Mouse (Mus musculus): ENCODE results near the gene Kcnn1.

Kcnn1 gene

DNA sequence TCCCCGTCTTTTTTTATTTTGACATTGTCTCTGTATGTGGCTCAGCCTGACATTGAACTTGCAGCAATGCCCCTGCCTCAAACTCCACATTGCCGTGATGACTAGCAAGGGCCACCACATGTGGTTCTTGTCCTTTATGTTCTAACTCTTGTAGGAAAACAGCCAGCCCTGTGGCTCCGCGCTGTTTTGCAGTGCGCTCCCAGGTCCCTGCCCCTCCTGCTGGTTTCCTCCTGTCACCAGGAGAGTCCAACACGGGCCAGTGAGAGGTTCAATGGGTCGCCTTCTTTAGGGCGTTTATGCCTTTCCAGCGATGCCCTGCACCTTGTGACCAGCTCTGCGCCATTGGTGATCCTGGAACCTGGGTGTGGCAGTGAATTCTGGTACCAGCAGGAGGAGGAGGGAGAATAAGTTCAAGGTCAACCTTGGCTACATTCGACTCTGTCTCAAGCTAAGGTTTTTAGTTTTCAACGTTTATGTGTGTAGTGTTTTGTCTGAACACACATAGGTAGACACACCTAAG lies 3.0 kb upstream of the Kcnn1 start:
- no peak for DNase-seq (ENCODE audit: low spot score)

DNA sequence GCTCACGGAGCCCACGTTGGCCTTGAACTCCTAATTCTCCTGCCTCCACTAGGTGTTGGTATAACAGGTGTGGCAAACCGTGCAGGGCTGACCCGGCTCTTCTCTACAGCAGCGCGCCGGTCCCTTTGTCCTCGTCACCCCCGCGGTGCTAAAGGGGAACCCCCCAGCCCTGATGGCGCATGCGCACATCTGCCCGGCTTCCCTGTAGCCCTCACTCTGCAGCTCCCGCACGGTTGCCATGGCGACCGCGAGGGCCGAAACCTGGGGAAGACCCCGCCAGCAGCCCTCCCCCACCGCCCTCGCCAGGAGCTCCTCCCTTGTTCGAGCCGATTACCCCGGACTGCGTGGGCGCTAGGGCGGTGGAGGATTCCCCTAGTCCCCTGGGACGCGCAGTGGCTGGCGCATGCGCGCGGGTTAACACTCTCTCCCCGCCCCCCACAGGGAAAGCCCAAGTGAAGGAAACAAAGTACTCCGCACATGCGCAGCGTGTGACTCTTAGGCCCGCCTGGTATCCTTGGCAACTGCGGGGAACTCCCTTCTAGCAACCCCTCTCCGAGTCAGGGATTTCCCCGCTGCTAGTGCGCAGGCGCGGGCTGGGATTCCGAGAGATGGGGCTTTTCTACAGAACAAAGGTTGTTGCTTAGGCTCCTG lies 2.4 kb upstream of the Kcnn1 start:
- peak; percentile 100 for DNase-seq (ENCODE audit: low spot score)

DNA sequence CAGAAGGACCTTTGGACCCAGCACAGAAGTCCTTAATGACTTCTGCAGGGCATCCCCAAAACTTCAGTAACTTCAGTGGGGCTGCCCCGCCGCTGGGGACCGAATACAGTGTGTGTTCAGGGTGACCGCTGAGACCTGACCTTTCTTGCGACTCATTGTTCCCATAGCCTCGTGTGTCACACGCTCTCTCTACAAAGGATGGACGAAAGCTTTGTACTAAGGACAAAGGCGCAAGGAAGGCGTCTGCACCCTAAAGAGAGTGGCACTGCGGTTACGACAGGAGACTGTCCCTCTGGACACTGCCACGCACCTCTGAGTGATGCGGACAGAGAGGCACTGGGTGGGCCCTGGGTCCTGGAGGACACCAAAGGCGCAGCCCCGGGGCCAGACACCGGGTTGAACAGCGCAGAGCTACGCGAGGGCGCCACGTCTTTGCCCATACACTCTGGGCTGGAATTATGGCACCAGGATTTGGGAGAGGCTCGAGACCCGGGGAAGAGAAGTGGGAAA lies 1.7 kb upstream of the Kcnn1 start:
- DNase-seq (ENCODE audit: low spot score): no peak

DNA sequence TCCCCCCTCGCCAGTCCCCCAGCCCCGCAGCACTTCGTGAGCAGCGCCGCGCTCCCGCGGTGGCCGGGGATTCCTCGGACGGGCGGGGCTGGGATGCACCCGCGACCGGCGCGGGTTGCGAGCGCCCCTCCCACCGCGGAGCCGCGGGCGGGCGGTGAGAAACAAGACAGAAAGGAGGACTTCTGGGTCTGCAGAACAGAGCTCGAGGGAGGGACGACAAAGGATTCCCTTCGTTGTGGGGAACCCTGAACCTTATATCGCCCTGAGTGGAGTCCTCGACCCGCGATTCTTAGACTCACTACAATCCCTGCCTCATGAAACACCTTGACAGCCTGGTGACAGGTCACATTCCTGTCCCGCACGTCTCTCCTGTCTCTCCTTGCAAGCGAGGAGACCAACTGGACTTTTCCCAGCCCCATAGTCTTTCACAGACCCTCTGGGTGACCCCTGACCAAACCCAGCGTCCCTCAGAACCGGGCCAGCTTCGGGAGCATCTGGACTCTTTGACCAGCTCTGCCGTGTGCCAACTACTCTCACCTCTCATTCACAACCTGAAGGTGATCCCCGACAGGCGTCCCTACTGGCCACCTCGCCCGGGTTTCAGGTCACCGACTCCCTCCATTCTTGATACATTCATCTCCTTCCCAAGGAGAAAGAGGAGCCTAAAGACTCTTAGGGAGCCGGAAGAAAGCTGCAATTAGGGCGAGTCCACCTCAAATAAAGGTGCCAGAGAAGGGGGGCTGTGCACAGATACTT lies 1.1 kb upstream of the Kcnn1 start:
- peak; percentile 48 for DNase-seq (ENCODE audit: low spot score)

DNA sequence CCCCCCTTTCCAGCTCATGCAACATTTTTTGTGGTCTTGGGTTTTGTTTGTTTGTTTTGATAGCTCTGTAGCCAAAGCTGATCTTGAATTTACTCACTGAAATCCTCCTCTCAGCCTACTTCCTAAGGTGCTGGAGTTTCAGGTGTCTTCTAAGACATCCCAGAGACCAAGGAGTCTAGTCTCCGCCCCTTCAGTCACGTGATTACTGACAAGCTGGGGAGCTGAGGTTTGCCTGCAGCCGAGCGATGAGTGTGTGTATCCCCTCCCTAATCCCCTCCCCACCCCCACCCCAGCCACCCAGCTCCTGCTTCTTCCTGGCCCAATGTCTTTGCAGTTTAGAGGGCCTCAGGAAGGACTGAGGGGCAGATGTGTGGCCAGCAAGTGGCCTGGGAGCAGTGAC lies 5.5 kb downstream of the Kcnn1 start:
- DNase-seq (ENCODE audit: low spot score): peak; percentile 44

DNA sequence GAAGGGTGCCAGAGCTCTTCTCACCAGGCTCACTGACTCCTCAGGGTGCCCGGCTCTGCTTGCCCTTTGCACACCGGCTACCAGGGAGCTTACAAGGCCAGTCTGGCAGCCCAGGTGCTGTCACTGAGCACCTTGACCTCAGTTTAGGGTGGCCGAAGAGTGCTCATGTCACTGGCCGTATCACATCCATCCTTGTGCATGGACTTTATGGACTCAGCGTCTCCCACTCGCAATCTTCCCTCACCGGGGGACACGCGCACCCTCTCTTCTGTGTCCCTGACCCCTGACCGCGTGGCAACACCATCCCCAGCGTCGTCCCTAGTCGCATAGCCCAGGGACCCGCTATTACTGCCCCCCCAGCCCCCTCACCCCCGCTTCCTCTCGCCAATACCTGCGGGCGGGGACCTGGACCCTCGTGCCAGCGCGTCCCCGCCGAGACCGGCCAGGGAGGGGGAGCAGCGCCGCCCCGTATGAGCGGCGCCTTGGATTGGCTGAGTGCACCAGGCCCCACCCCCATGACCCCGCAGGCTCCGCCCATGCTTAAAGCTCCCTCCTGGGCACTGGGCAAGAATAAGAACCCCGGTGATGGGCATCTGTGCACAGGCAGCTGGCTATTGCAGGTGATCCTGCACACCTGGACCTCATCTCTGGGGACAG lies 6.4 kb downstream of the Kcnn1 start:
- DNase-seq (ENCODE audit: low spot score): peak; percentile 58

DNA sequence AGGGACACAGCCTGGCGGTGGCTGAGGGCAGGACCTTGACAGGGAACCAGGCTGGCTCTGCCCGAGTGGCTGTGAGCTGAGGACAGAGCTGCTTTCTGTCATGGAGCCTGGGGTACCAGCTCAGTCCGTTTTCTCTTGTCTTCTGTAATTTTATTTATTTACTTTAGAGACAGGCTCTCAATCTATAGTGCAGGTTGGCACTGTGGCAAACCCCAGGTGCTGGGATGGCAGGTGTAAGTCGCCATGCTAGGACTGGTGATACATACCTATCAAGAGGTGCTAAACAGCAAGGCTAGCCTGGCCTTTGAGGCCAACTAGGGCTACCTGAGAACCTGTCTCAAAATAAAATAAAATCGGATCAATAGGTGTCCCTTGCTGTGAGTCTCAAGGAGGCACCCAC lies 7.0 kb downstream of the Kcnn1 start:
- no peak for DNase-seq (ENCODE audit: low spot score)

DNA sequence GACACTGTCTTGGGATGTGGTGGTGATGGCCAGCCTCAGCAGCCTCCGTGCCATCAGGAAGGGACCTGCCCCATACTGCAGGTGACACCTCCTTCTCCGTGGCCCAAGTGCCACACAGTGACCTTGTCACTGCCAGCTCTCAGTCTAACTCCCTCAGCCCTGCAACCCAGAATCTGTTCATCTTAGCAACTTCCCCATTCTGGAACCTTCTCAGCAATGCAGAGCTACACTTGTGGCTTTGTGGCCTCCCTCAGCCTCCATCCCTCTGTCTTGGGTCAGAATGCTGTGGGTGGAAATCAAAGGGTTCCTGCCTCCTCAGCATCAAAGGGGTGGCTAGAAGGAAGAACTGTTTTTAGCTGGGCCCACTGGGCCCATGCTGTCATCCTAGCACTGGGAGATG lies 9.2 kb downstream of the Kcnn1 start:
- DNase-seq (ENCODE audit: low spot score): no peak

DNA sequence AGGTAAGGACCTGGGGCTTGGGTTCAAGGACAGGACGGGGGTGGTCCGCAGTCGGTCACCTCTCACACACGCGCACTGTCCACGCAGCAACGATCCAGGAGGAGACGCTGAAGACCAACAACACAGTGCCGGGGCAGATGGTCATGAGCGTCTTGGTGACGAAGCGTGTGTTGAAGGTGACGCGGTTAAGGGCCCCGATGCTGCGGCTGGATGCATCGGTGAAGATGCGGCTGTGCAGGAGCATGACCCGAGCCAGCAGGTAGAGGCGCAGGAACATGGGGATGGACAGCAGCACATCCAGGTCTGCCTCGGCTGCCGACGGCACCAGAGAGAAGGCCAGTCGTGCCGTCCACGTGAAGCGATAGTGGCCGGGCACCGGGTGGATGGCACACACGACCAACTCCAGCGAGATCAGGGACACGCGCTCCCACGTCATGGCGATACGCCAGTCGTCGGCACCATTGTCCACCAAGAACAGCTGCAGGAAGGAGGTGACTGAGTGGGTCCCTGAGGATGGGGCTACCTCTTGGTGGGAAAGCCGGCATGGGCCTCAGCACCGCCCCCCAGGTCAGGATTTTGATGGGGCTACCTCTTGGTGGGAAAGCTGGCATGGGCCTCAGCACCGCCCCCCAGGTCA lies 10.3 kb downstream of the Kcnn1 start:
- no peak for DNase-seq (ENCODE audit: low spot score)

DNA sequence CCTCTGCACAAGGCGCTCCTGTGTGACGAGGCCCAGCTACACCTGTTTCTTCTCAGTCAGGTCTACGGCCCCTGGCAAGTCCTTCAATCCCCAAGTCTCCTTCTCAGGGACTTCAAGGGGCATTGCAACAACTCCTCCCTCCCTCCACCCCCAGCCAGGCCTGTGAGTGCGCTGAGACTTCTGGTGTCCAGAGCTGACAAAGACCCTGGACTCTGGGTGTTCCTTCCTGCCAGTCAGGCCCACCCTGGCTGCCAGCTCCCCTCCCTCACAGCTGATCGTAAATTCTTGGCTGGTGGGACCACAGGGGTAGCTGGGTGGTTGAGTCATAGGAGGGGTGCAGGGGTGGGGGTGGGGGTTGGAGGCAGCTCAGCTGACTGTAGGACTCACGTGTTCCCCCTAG lies 11.2 kb downstream of the Kcnn1 start:
- no peak for DNase-seq (ENCODE audit: low spot score)

DNA sequence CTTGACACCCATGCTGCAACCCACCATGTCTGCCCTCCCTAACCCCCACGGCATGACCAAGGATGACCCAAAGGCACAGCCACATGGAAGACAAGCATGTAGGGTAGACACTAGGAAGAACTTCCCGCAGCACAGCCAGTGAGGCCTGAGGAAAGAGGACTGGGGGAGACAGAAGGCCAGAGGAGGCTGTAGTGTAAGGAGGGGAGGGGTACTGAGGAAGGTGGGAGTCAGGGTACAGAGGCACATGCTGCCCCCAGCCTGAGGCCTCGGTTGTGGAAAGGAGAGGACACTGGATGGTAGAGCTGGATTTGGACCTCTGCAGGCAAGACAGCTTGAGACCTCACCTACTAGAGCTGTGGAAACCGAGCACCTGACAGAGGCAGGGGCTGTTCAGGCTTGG lies 12.1 kb downstream of the Kcnn1 start:
- DNase-seq (ENCODE audit: low spot score): no peak

DNA sequence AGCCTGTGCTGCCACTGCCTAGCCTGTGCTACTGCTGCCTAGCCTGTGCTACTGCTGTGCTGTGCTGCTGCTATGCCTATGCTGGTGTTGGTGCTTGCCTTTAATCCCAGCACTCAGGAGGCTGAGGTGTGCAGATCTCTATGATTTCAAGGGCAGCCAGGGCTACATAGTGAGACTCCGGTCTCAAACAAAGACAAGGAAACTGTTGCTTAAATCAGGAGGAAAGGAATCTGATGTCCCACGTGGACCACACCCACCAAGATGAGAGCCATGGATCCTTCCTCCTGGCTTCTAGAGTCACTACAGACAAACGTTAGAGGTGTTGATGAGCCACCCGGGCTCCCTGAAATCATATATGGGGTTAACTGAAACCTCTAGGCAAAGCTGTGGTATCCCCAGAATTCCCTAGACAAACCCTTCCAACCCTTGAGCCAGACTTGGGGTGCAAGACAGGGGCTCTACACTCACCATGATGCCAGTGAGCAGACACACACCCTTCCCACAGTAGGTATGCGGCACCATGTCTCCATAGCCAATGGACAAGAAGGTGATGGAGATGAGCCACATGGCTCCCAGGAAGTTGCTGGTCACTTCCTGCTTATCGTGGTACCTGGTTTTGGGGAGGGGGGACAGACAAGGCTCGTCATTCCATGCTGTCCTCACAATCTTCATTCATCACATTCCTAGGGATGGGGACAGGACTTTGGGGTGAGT lies 12.8 kb downstream of the Kcnn1 start:
- no peak for DNase-seq (ENCODE audit: low spot score)

DNA sequence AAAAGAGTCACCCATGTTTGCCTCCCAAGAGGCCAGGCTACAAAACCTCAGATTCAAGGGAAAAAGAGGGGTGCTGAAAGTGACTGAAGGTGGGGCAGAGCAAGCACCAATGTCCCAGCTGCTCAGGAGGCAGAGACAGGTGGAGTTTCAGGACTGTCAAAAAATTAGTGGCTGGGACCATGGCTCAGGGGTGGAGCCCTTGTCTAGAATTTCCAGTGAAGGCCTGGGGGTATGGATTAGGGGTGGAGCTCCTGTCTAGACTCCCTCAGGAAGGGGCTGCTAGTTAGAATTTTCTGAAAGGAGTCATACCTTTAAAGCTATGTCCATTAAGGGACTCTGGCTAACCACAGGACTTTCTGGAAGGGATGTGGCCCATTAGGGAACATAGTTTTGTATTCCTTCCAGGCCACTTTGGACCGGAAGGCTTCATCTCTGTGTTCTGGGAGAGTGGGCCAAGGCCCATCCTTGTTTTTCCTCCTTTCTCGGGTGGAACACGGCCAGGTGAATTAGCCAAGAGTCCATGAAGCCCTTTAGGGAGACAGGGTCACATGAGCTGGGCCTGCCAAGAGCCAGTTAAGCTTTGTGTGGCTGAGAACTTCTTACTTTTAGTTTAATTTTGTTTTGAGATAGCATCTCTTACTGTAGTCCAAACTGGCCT lies 13.6 kb downstream of the Kcnn1 start:
- no peak for DNase-seq (ENCODE audit: low spot score)

DNA sequence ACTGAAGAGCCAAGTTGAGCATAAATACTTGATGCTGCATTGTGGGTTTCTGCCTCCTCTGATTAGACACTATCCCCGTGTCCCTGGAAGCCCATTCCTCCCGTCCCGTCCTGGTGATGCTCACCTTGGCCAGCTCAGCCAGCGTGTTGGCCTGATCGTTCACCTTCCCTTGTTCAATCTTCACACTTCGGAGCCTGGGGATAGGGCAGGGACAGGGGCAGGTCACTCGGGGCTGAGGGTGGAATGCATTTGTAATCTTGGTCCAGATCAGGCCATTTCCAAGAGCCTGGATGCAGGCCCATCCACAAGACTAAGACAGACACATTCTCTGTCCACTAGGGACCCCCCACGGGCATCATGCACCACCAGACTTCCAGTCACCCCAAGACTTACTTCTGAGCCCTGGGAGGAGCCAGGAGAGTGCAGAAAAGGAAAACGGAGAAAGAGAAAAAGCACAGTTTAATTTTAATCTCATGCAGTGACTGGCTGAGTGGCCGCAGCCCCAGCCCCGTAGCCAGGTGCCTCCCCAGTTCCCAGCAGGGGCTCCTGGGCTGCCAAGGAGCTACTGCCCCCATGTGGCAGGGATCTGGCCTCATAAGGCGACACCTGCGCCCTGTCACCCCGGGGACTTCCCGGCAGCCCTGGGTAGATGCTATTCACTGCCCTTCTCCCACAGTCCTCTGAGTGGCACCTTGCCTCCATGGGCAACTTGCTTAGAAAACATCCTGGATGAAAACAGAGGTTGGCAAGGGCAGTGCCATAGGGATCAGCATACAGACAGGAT lies 16.5 kb downstream of the Kcnn1 start:
- no peak for DNase-seq (ENCODE audit: low spot score)

DNA sequence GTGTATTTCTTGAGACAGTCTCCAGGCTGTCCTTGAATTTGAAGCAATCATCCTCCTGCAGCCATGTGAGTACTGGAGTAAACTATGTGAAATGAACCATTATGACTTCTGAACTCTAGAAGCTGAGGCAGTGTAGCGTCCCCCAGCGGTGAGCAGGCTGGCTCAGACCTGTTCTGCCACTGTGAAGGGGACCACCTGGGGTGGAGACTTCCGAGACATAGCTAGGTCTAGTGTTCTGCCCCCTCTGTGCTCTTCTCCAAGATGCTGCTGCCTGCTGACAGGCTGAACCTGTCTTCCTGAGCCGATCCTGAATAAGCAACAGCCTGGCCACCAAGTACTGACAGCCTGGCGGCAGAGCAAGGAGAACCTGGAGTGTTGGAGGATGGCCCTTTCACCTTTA lies 17.9 kb downstream of the Kcnn1 start:
- DNase-seq (ENCODE audit: low spot score): no peak

DNA sequence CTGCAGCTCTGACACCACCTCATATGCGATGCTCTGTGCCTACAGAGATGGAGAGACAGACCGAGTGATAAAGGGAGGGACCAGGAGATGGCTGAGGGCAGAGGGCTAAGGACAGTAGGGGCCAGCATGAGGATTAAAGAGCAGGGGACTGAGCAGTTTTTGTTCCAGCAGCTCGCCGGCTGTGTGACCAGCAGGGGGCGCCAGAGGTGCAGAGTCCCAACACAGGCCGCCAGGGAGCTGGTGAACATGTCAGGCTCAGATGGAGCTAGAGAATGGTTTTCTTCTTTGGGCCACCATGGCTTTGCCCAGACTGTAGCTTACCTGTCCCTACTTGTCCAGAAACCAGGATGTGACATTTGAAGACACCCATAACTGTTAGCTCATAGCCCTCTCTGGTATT lies 18.5 kb downstream of the Kcnn1 start:
- peak; percentile 89 for DNase-seq (ENCODE audit: low spot score)

DNA sequence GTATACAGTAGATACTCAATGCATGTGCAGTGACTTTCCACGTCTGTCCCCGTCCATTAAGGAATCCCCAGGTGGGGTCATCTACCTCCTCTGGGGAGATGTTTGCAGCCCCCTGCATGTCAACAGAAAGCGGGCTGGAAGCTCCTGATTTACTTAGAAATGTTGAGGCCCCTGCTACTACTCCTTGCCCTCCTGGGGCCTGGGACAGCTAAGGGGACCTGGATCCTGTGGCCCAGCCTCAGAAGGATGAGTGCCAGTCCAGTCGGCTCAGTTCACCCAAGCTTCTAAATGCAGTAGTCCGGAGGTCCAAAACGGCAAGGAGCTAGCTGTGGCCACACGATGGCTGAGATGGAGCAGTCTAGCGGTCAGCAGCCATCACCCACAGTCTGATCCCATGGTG lies 19.1 kb downstream of the Kcnn1 start:
- DNase-seq (ENCODE audit: low spot score): no peak

DNA sequence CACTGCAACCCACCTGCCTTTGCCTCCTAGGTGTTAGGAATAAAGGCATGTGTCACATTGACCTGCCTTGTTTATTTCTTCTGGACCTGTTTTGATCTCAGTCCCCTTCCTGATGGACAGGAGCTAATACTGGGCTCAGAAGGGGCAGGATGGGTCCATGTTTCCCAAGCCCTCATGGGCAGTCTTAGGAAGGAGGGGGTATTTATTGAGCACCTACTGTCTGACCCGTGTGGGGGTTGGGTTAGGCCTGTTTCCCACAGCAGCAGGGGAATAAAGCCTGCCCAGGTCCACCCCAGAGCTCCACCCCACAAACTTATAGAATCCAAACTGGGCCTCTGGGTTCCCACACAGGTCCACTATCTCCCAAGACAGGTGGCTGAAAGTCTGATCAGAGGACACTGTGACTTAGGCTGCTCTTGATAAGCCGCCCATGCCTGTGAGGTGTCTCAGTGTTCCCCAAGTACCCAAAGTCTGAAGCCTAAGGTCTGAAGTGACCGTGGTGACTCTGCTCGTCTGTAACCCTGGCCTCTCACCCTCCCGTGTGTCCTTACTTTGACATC lies 19.8 kb downstream of the Kcnn1 start:
- no peak for DNase-seq (ENCODE audit: low spot score)

DNA sequence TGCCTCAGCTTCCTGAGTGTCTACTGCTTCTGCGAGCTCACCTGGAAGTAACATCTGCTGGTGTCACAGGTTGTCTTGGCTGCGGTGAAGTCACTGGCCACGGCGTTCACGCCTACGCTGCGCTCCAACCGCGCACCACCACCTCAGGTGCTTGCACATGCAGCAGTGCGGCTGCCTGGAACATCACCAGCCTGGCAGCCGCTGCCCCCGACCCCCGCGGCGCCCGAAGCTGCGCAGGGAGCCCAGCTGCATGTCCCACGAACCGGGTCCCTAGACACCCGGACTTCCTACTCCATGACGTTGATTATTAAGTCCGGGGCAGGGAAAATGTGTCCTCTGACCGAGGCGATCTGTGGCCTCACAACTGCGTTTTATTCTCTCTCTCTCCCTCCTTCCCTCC lies 20.6 kb downstream of the Kcnn1 start:
- no peak for DNase-seq (ENCODE audit: low spot score)

Data from MN1 (cell line).